Mouse (Mus musculus) heart, adult 11 months (tissue): Measurements from ENCODE around the gene Wfdc6a.
"Not testable (repeated sequence)": the region's sequence is repeated elsewhere in the genome, so short reads cannot be mapped to it uniquely, and the experiment has no call there.

Source experiments
- DNase-seq: peaks from one replicate; pipeline ENCODE4 v3.0.0; 2022

Gene Wfdc6a

GRCm38 (mm10) chr2:164585025-164585725, at the start of gene Wfdc6a:
Wfdc6a (minus strand) TSS chr2:164585447.
- DNase-seq = peak; percentile 95

DNA sequence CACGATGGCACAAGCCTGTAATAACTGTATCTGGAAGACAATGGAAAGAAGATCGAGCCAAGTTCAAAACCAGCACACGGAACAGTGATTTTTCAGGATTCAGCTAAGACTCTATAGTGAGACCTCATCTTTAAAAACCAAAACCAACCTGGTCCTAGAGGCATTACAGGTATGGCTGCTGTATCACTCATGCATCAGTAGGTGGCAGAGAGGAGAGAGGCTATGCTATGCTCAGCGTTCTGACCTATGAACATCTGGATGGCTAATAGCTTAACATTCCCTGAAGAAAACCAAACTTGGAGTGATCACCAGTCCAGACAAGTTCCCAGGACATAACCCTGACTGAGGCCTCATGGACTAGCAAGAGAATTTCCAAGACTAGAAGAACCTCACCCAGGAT, 36.5 kb upstream of the Wfdc6a start:
- peak; percentile 8 for DNase-seq

DNA sequence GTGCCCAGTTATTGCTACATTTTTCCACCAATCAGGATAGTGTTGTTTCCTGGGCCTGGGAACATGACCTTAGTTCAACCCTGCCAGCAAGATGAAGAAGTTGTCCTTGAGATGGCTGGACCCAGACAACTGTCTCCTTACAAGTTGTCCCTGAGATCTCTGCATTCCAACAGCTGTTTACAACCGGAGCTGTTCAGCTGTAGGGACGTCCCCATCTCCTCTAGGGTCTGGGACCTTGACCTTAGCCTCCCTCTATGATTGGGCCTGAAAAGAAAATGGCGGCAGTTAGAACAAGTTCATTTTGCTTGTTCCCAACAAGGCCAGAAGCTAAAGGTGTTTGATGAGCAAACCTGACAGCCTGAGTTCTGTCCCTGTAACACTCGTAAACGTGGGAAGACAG, 33.8 kb upstream of the Wfdc6a start:
- DNase-seq = peak; percentile 55

- DNase-seq = peak; percentile 73
Observed at GRCm38 (mm10) chr2:164615386-164615785, 30.1 kb upstream of the Wfdc6a start.

- peak; percentile 97 for DNase-seq
Observed at GRCm38 (mm10) chr2:164613471-164613870, 28.2 kb upstream of the Wfdc6a start, which contains the start of the genes Wfdc6b and Wfdc8. Wfdc6b (plus strand) TSS chr2:164613522. Wfdc8 (minus strand) TSS chr2:164613626.

- DNase-seq = peak; percentile 68
Observed at GRCm38 (mm10) chr2:164608781-164609180, 23.5 kb upstream of the Wfdc6a start.

DNA sequence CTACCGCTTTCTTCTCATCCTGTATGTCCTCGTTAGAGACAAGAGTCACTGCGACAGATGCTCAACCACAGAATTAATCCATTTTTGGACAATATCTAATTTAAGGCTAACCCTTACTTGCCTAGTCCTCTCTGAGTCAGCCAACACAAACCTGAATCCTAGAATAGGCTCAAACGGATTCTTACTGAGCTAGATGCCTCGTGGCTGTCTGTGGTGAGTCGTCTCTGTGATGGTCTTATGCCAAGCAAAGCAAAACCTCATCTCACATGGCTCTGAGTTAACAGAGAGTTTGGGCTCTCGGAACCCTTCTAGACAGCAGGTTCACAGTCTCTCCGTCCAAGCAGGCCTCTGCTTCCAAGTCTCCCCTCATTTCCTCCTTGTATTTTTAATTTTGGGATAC, 19.2 kb upstream of the Wfdc6a start:
- DNase-seq = no peak

DNA sequence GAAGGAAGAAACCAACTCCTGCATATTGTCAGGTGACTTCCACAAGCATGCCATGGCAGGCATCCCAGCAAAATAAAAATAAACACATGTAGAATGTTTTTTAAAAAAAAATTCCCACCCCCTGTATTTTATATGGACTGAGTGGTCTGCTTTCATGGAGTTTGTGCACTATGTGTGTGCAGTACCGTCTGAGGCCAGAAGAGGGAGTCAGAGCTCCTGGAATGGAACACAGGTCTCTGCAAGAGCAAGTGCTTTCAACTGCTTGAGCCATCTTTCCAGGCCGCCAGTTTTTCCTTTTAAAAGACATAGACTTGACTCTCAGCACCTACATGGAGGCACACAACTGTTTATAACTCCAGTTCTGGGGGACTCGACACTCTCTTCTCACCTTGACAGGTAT, 18.2 kb upstream of the Wfdc6a start:
- no peak for DNase-seq

GRCm38 (mm10) chr2:164600179-164600578, 14.9 kb upstream of the Wfdc6a start:
- no peak for DNase-seq

- no peak for DNase-seq
Observed at GRCm38 (mm10) chr2:164593494-164593893, 8.2 kb upstream of the Wfdc6a start, which contains the start of gene Eppin. Eppin (minus strand) TSS chr2:164593594.

DNA sequence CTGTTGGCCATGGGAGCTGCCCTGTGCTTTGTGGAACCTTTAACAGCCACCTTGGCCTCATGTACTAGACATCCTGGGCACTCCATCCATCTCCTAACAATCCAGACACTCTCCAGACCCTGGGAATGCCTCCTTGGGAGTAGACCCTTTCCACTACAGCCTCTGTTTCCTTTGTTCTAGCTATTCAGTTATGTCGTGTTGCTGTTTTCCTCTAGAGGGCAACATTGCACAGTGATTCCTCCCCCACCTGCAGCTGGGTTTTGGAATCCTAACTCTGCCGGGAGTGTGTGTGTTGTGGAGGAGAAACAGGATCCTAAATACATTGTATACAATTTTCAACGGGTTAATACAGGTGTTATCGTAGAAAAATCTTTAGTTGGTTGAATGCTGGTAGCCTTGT, 6.8 kb upstream of the Wfdc6a start:
- no peak for DNase-seq

DNA sequence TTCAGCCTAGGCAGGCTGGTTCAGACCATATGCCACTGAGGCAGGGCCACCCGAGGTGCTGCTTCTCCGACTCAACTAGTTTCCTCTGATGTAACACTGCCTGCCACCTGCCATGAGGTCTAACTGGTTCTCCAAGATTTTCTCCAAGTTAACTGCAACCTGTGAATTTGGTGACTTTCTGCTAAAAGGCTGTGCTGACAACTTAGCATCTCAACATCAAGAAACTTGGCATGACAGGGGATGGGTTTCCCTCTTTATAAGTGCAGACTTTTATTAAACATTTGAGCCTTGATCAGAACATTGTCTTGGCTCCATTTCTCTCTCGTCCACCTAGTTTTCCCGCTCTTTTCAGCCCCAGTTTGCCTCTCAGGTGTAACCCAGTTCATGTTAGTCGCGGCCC, 11.9 kb downstream of the Wfdc6a start, which contains the start of gene Spint3:
Spint3 (minus strand) TSS at position 101 of the 400 bp plus-strand sequence.
- DNase-seq = not testable (repeated sequence)

DNA sequence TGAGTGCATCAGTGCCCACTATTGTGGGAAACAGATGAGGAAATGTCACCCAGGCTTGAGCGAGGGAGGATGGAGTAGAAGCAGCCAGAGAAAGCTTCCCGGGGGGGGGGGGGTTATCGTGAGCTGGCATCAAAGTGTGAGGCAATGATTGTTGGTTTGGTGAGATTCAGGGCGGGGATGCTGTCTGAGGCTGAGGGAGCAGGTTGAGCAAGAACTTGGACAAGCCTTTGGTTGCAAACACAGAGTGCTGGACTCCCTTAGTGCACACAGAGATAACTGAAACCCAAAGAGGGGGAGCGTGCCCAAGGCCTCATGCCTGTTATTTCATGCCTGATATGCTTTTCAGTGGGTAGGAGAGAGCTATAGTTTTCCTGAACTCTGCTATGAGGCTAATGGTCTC, 17.8 kb downstream of the Wfdc6a start:
- no peak for DNase-seq

GRCm38 (mm10) chr2:164566997-164567396, 18.2 kb downstream of the Wfdc6a start:
- DNase-seq = no peak

DNA sequence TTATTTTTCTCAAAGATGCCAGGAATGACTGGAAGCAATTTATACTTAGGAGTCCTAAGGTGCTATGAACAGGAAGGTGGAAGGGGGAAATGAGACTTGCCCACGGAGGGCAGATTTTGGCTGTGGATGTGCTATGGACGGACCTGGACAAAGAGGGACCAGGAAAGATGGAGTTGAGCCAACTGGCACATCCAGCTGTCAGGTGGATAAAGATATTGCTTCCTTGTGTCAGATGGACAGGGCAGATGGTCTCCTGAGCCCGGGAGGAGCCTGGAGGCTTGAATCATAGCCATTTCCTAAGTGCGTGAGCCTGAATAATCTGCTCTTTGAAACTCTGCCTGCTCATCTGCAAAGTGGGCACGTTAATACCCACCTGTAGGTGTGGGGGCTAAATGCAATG, 20.9 kb downstream of the Wfdc6a start:
- no peak for DNase-seq

DNA sequence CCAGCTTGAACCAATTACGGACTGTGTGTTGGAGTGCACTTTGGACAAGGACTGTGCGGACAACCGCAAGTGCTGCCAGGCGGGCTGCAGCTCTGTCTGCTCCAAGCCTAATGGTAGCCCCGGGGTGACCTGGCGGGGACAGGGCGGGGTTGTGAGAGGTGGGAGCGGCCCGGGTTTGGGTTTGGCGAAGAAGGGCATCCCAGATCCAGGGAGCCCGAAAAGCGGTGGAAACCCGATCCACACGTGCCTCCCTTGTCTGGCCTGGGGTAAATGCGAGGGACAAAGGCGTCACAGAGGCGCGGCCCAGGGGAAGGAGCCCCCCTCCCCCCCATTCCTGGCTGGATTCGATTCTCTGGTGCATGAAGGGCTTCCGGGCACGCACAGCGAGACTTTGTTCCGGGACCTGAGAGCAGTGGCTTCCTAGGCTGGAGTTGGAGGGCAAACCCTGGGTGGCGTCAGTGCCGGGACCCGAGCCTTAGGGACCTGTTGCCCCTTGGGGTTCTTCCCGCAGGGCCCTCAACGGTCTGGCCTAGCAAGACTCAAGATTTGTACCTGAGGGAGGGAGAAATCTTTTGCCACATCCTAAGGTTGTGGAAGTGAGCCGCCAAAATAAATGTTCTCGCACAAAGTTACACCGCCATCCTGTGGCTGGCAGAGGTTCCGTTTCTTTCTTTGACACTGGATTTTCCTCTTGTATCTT, 21.8 kb downstream of the Wfdc6a start:
- DNase-seq = no peak

GRCm38 (mm10) chr2:164562391-164563188, 22.7 kb downstream of the Wfdc6a start, which contains the start of gene Wfdc2:
Wfdc2 (plus strand) TSS chr2:164562413.
- no peak for DNase-seq

DNA sequence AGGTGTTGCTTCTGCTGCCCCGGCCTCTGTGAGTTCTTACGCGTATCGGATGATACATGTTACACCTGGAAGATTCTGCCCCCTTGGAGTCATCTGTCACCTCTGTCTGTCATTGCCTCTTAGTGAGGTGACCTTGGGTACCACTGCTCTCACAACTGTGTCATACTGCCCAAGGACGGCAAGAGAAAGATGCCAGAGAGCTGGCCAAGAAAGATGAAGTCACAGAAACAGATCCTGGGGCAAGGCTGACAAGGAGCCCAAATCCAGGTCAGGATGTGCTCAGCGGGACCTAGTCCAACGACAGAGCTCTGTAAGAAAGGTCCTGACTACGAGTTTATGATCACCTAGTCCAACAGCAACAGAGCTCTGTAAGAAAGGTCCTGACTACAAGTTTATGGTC, 25.1 kb downstream of the Wfdc6a start:
- no peak for DNase-seq

- no peak for DNase-seq
Observed at GRCm38 (mm10) chr2:164558991-164559645, 26.1 kb downstream of the Wfdc6a start.

- DNase-seq = no peak
Observed at GRCm38 (mm10) chr2:164558426-164558825, 26.8 kb downstream of the Wfdc6a start.

GRCm38 (mm10) chr2:164551502-164551901, 33.7 kb downstream of the Wfdc6a start:
- no peak for DNase-seq

DNA sequence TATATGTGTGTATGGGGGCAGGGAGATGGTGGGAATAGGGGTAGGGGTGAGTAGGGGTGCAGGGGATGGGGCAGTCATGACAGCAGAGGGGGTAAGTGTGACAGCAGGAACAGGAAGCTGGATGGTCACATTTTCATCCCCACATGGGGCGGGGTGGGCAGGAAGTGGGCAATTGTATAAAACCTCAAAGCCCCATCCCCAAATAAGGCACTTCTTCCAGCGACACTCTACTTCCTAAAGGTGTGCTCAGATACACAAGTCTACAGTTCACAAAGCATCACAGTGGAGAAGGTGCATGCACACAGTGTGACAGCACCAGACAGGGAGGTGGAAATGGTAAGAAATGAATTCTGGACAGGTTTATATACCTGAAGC, 34.4 kb downstream of the Wfdc6a start:
- DNase-seq = no peak
